Mouse (Mus musculus): Measurements from ENCODE around the gene Stac3. TPM values are rescaled to one million over a fixed set of nuclear protein-coding genes. Genes with fewer than 3 reads are reported as not detected.
A peak's percentile ranks its signal among the peaks of the same experiment; 100 is the strongest.

The Stac3 gene
- polyA plus RNA-seq, 1 experiment, result 3.8 TPM

DNA sequence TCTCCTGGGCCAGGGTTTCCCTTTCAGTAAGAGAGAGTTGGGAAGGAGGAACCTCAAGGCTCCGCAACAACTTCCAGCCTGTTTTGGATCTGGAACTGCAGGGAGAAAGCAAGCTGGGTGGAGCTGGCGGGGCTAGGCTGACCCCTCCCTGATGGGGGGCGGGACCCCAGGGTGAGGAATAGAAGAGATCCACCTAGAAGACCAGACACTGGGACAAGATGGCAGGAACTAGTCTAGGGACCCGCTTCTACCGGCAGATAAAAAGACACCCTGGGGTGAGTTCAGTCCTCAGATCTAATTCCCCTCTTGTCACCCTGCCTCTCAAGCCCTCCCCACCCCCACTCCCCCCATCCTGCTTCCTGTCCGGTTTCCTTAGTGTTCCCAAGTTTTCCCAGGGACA is 13.3 kb downstream of the Stac3 start, which contains the start of gene Ndufa4l2:
Ndufa4l2 (plus strand) TSS at position 204 of the 400 bp plus-strand sequence.
- H3K27ac ChIP-seq (replicated peaks; ENCODE audit: low read depth, low read length), result peak within 1 kb of the TSS; percentile 64
- H3K4me3 ChIP-seq (ENCODE audit: insufficient read depth, low read depth, low read length), result peak within 1 kb of the TSS; percentile 52
- H3K4me1 ChIP-seq (ENCODE audit: control insufficient read depth, insufficient read depth, insufficient read length, low read length), result no peaks in the 10 kb centered on the region

GRCm38 (mm10) chr10:127515271-127515982 is 13.9 kb downstream of the Stac3 start:
- peak overlapping the region; percentile 64 for H3K27ac ChIP-seq (replicated peaks; ENCODE audit: low read depth, low read length)
- no peaks in the 10 kb centered on the region for H3K4me1 ChIP-seq (ENCODE audit: control insufficient read depth, insufficient read depth, insufficient read length, low read length)
- H3K4me3 ChIP-seq (ENCODE audit: insufficient read depth, low read depth, low read length), result peak overlapping the region; percentile 52

DNA sequence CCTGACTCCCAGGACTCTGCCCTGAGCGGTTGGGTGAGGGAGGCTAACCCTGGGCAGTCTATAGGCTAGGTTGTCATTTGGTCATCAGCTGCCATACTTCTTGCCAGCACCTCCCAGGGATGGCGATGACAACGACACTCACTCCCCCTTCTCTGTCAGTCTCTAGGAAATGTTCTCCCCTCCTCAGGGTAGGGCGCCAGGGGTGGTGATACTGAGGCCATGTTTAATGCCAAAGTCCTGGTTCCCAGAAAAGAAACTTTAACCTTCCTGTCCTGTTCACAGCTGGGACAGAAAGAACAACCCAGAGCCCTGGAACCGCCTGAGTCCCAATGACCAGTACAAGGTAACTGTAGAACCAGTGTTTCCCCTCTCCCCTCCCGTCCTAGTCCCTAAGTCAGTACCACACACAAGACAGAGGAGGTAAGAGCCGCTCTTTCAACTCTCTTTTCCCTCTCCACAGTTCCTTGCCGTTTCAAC is 14.5 kb downstream of the Stac3 start:
- H3K4me3 ChIP-seq (ENCODE audit: insufficient read depth, low read depth, low read length), result peak overlapping the region; percentile 52
- H3K4me1 ChIP-seq (ENCODE audit: control insufficient read depth, insufficient read depth, insufficient read length, low read length), result no peaks in the 10 kb centered on the region
- peak overlapping the region; percentile 64 for H3K27ac ChIP-seq (replicated peaks; ENCODE audit: low read depth, low read length)

- H3K4me3 ChIP-seq (ENCODE audit: insufficient read depth, low read depth, low read length), result peak overlapping the region; percentile 52; the same call in 1 of the 2 replicates
- no peaks in the 10 kb centered on the region for H3K4me1 ChIP-seq (ENCODE audit: control insufficient read depth, insufficient read depth, insufficient read length, low read length)
- H3K27ac ChIP-seq (replicated peaks; ENCODE audit: low read depth, low read length), result no peak overlapping the region; the same call in 1 of the 2 replicates
Observed at GRCm38 (mm10) chr10:127516576-127517260, 15.2 kb downstream of the Stac3 start.

DNA sequence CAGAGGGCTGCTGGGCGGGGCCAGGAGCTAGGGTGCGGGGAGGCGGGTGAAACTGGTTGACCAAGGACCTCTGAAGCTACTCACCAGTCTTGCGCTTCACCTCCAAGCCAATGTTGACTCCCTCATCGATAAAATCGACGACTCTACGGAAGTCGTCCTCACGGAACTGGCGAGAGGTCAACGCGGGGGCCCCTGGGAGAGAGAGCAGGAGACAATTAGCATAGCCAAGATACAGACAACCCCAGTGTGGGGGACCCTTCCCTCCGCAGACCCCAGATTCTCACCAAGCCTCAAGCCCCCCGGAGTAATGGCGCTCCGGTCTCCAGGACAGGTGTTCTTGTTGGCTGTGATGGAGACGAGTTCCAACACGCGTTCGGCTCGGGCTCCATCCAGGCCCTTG is 16.5 kb downstream of the Stac3 start:
- Histone ChIP-seq H3K4me1 (ENCODE audit: control insufficient read depth, insufficient read depth, insufficient read length, low read length) (no peaks in the 10 kb centered on the region), H3K27ac (replicated peaks; ENCODE audit: low read depth, low read length) (no peak overlapping the region), H3K4me3 (ENCODE audit: insufficient read depth, low read depth, low read length) (no peak overlapping the region)

GRCm38 (mm10) chr10:127519041-127519701 is 17.7 kb downstream of the Stac3 start:
- Histone ChIP-seq H3K4me3 (ENCODE audit: insufficient read depth, low read depth, low read length) (no peak overlapping the region), H3K4me1 (ENCODE audit: control insufficient read depth, insufficient read depth, insufficient read length, low read length) (no peaks in the 10 kb centered on the region)

DNA sequence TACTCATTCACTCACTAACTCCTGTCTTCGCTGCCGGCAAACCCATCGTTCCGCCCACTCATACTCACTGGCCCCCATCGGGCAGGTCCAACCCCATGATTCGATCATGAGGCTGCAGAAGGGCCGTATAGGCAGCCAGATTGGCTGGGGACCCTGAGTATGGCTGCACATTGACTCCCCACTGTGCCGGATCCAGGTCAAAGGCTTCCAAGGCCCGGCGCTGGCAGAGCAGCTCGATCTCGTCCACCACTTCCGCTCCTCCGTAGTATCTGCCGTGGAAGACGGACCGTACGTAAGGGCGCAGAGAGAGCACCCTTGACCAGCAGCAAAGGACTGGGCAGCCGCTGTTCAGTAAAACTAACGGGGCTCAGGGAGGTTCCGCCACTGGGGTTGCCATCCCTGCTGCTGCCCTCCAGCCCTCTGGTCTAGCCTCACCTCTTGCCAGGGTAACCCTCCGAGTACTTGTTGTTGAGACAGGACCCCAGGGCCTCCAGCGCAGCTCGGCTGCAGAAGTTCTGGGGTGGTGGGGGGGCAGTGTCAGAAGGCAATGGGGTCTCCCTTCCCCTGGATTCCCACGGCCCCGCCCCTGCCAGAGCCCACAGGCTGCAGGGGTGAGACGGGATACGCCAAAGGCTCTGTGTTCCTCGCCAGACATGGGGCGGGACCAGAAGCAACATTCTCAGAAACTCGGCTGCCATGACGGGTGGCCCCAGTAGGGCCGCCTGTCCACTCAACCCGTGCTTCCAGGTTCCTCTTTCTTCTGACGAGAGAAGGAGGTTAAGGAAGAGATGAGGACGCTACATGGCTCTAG is 18.6 kb downstream of the Stac3 start:
- no peak overlapping the region for H3K4me3 ChIP-seq (ENCODE audit: insufficient read depth, low read depth, low read length)
- no peaks in the 10 kb centered on the region for H3K4me1 ChIP-seq (ENCODE audit: control insufficient read depth, insufficient read depth, insufficient read length, low read length)
- no peak overlapping the region for H3K27ac ChIP-seq (replicated peaks; ENCODE audit: low read depth, low read length)

More at GRCm38 (mm10) chr10:127519041-127519701, 17.7 kb downstream of the Stac3 start:
- no peak overlapping the region for H3K27ac ChIP-seq (replicated peaks; ENCODE audit: low read depth, low read length)

GRCm38 (mm10) chr10:127520714-127521357 is 19.4 kb downstream of the Stac3 start:
- no peak overlapping the region for H3K27ac ChIP-seq (replicated peaks; ENCODE audit: low read depth, low read length)
- peak overlapping the region; percentile 63; the same call in 1 of the 2 replicates for H3K4me3 ChIP-seq (ENCODE audit: insufficient read depth, low read depth, low read length)
- H3K4me1 ChIP-seq (ENCODE audit: control insufficient read depth, insufficient read depth, insufficient read length, low read length), result no peaks in the 10 kb centered on the region

- H3K4me1 ChIP-seq (ENCODE audit: control insufficient read depth, insufficient read depth, insufficient read length, low read length), result no peaks in the 10 kb centered on the region
- H3K27ac ChIP-seq (replicated peaks; ENCODE audit: low read depth, low read length), result no peak overlapping the region
- H3K4me3 ChIP-seq (ENCODE audit: insufficient read depth, low read depth, low read length), result peak overlapping the region; percentile 63
Observed at GRCm38 (mm10) chr10:127521611-127522080, 20.2 kb downstream of the Stac3 start.

GRCm38 (mm10) chr10:127522088-127522581 is 20.6 kb downstream of the Stac3 start, which contains the start of gene Shmt2:
Gene Shmt2 (minus strand): TSS chr10:127522444.
- Histone ChIP-seq H3K27ac (replicated peaks; ENCODE audit: low read depth, low read length) (no peak within 1 kb of the TSS), H3K4me1 (ENCODE audit: control insufficient read depth, insufficient read depth, insufficient read length, low read length) (no peaks in the 10 kb centered on the region), H3K4me3 (ENCODE audit: insufficient read depth, low read depth, low read length) (peak within 1 kb of the TSS; percentile 63)

- H3K4me3 ChIP-seq (ENCODE audit: insufficient read depth, low read depth, low read length), result no peak overlapping the region
- H3K4me1 ChIP-seq (ENCODE audit: control insufficient read depth, insufficient read depth, insufficient read length, low read length), result no peaks in the 10 kb centered on the region
- H3K27ac ChIP-seq (replicated peaks; ENCODE audit: low read depth, low read length), result no peak overlapping the region
Observed at GRCm38 (mm10) chr10:127524646-127525255, 23.3 kb downstream of the Stac3 start.

- H3K4me1 ChIP-seq (ENCODE audit: control insufficient read depth, insufficient read depth, insufficient read length, low read length), result no peaks in the 10 kb centered on the region
Observed at GRCm38 (mm10) chr10:127526048-127526447, 24.6 kb downstream of the Stac3 start.

GRCm38 (mm10) chr10:127526681-127527080 is 25.2 kb downstream of the Stac3 start:
- Histone ChIP-seq H3K4me3 (ENCODE audit: insufficient read depth, low read depth, low read length) (peak overlapping the region; percentile 35), H3K27ac (replicated peaks; ENCODE audit: low read depth, low read length) (no peak overlapping the region)

More at GRCm38 (mm10) chr10:127526048-127526447, 24.6 kb downstream of the Stac3 start:
- no peak overlapping the region for H3K4me3 ChIP-seq (ENCODE audit: insufficient read depth, low read depth, low read length)
- no peak overlapping the region for H3K27ac ChIP-seq (replicated peaks; ENCODE audit: low read depth, low read length)

More at GRCm38 (mm10) chr10:127526681-127527080, 25.2 kb downstream of the Stac3 start:
- no peaks in the 10 kb centered on the region for H3K4me1 ChIP-seq (ENCODE audit: control insufficient read depth, insufficient read depth, insufficient read length, low read length)
